Mouse (Mus musculus) thymus, adult 2 months (tissue): Measurements from ENCODE around the gene Zfp704.

Experiments used
- CTCF ChIP-seq: fragments of 200-500 bp; IDR thresholded peaks from 2 replicates; pipeline ENCODE4 v1.5.1; 2012; ENCODE audit warnings: mild to moderate bottlenecking, control low read depth, low read length, moderate library complexity, borderline replicate concordance; ENCODE audit not compliant: control insufficient read depth, poor library complexity, insufficient read depth; ENCODE audit errors: extremely low read depth
- POLR2A ChIP-seq: fragments of 200-500 bp; IDR thresholded peaks from 2 replicates; pipeline ENCODE4 v1.6.1; 2012; ENCODE audit warnings: mild to moderate bottlenecking, low read length, control low read depth, moderate library complexity; ENCODE audit not compliant: control insufficient read depth, poor library complexity, insufficient read depth; ENCODE audit errors: extremely low read depth

DNA sequence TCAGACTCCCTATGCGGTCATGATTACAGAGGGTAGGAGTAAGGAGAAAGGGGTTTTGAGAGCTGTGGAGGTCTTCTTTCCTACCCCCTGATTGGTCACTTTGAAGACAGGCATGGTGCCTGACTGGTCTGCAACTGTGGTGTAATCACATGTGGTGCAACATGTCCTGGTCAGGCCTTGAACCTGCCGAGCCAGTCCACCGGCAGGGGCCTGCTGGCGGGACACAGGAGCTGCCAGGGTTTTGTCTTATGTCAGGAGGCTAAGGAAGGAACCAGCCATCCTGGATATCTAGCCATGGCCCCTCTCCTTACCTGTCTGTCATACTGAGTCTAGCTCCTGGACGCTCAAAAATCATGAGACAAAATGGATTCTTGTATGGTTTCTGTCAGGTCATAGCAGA lies 134.4 kb downstream of the Zfp704 start:
- no peak for TF ChIP-seq POLR2A
- TF ChIP-seq CTCF, result no peak
